Mouse (Mus musculus): ENCODE measurements around the gene Serpind1. TPM values are rescaled to one million over a fixed set of nuclear protein-coding genes. Genes with fewer than 3 reads are reported as not detected.

The Serpind1 gene
- total and polyA plus RNA-seq, 3 experiments, result 0.12 to 1.6 (median 1.2) TPM

DNA sequence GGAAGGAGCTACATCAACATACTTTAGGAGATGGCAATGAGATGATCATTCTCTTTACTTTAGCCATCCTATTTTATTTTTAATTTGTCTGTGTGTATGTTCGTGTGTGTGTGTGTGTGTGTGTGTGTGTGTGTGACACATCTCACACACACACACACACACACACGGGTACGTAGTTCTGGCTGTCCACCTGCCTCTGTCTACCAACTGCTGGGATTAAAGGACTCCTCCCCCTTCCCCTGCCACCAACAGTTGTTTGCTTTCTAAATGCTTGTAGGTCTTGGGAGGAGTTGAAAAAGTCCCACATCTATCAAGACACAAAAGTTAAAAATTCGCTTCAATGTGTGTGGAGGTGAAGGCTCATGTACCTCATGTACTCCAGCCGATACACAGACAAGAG lies 6.4 kb upstream of the Serpind1 start:
- WGBS, result 90% methylated on average over 5 of the region's 5 CpGs
- Histone ChIP-seq H3K4me1 (ENCODE audit: control insufficient read depth, insufficient read depth, low read length) (no peaks in the 10 kb centered on the region), H3K9ac (ENCODE audit: low read depth, low read length) (no peak overlapping the region), H3K27ac (no peak overlapping the region), H3K4me3 (no peak overlapping the region), H3K79me2 (replicated peaks; ENCODE audit: control insufficient read depth, insufficient read depth, low read length) (no peaks in the 10 kb centered on the region), H3K27me3 (ENCODE audit: control insufficient read depth, insufficient read depth, low read length) (no peaks in the 10 kb centered on the region), H3K36me3 (ENCODE audit: control insufficient read depth, insufficient read depth, low read length) (no peaks in the 10 kb centered on the region)
- no peak for DNase-seq
- intact Hi-C loops (cut with DNase I), result no loop called here
- TF ChIP-seq POLR2A (IDR thresholded peaks at IDR 0.05; ENCODE audit: insufficient read depth, low read depth, low read length), result no peak

DNA sequence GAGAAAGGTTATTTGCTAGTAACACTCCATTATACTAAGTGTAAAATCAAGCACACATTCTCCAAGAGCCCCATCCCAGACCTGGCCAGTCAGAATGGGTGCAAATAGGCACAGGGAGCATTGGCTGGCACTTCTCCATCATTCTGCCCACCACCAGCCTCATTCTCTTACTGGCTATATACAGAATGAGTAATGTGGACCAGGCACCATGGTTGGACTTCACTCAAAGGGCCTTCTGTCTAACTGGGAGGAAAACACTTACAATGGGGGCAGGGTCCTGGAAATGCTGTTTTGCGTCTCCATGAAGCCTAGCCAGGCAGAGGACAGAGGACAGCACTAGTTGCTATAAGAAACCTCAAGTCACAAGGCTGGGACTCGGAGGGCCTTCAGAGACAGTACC lies 5.1 kb upstream of the Serpind1 start:
- TF ChIP-seq CTCF (IDR thresholded peaks at IDR 0.05) (no peak), POLR2A (IDR thresholded peaks at IDR 0.05; ENCODE audit: insufficient read depth, low read depth, low read length) (no peak), EP300 (IDR thresholded peaks at IDR 0.05; ENCODE audit: insufficient read depth, low read depth, low read length) (no peak)
- WGBS, result 93% methylated on average over 2 of the region's 2 CpGs
- DNase-seq, result no peak
- Histone ChIP-seq H3K4me1 (ENCODE audit: control insufficient read depth, insufficient read depth, low read length) (no peaks in the 10 kb centered on the region), H3K27ac (no peak overlapping the region), H3K79me2 (replicated peaks; ENCODE audit: control insufficient read depth, insufficient read depth, low read length) (no peaks in the 10 kb centered on the region), H3K36me3 (ENCODE audit: control insufficient read depth, insufficient read depth, low read length) (no peaks in the 10 kb centered on the region), H3K27me3 (ENCODE audit: control insufficient read depth, insufficient read depth, low read length) (no peaks in the 10 kb centered on the region), H3K9ac (ENCODE audit: low read depth, low read length) (no peak overlapping the region), H3K4me3 (no peak overlapping the region)
- intact Hi-C loops (cut with DNase I), result no loop called here

GRCm38 (mm10) chr16:17329848-17330570 lies 1.2 kb upstream of the Serpind1 start:
- Histone ChIP-seq H3K27me3 (ENCODE audit: control insufficient read depth, insufficient read depth, low read length) (no peaks in the 10 kb centered on the region), H3K4me3 (no peak overlapping the region), H3K9ac (ENCODE audit: low read depth, low read length) (no peak overlapping the region), H3K27ac (no peak overlapping the region), H3K4me1 (ENCODE audit: control insufficient read depth, insufficient read depth, low read length) (no peaks in the 10 kb centered on the region), H3K36me3 (ENCODE audit: control insufficient read depth, insufficient read depth, low read length) (no peaks in the 10 kb centered on the region), H3K79me2 (replicated peaks; ENCODE audit: control insufficient read depth, insufficient read depth, low read length) (no peaks in the 10 kb centered on the region)
- DNase-seq, result no peak
- intact Hi-C loops (cut with DNase I), result no loop called here
- TF ChIP-seq POLR2A (IDR thresholded peaks at IDR 0.05; ENCODE audit: insufficient read depth, low read depth, low read length) (no peak), CTCF (IDR thresholded peaks at IDR 0.05) (no peak), EP300 (IDR thresholded peaks at IDR 0.05; ENCODE audit: insufficient read depth, low read depth, low read length) (no peak)
- WGBS, result 96% methylated on average over 1 of the region's 1 CpGs

DNA sequence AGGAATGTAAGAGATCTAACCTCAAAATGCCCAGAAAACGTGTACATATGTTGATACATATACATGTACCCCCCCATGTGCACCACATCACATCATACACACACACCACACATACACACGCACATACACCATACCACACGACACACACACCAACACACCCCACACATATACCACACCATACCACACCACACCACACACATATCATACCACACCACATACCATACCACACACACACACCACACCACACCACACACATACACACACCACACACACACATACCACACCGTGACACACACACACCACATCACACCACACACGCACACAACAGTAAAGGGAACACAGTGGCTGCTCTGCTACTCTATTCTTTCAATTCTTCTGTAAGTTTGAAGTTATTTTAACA lies 684 bp downstream of the Serpind1 start:
- H3K27ac ChIP-seq, result no peak overlapping the region
- H3K79me2 ChIP-seq (replicated peaks; ENCODE audit: control insufficient read depth, insufficient read depth, low read length), result no peaks in the 10 kb centered on the region
- H3K36me3 ChIP-seq (ENCODE audit: control insufficient read depth, insufficient read depth, low read length), result no peaks in the 10 kb centered on the region
- DNase-seq, result no peak
- H3K4me3 ChIP-seq, result no peak overlapping the region
- no peak overlapping the region for H3K9ac ChIP-seq (ENCODE audit: low read depth, low read length)
- no peaks in the 10 kb centered on the region for H3K4me1 ChIP-seq (ENCODE audit: control insufficient read depth, insufficient read depth, low read length)
- TF ChIP-seq CTCF (IDR thresholded peaks at IDR 0.05) (no peak), POLR2A (IDR thresholded peaks at IDR 0.05; ENCODE audit: insufficient read depth, low read depth, low read length) (no peak), EP300 (IDR thresholded peaks at IDR 0.05; ENCODE audit: insufficient read depth, low read depth, low read length) (no peak)
- 99% methylated on average over 5 of the region's 5 CpGs for WGBS
- no peaks in the 10 kb centered on the region for H3K27me3 ChIP-seq (ENCODE audit: control insufficient read depth, insufficient read depth, low read length)
- intact Hi-C loops (cut with DNase I), result no loop called here

DNA sequence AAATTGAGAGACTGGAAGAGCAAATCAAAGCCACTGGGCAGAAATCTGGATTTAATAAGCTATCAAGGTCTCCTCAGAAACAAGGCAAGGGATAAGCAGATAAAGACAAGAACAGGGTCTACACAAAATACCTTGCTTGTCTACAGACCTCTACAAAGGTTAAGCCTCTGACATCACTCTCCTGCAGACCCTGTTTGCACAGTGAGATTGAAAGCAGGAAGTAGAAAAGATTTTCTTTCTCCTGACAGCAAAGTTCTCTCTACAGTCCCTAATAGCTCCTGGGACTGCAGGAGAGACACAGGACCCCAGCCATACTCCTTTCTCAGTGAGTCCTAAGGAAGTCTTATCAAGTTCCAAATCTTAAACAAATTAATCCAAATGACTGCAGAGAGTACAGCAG lies 3.4 kb downstream of the Serpind1 start:
- Histone ChIP-seq H3K27ac (no peak overlapping the region), H3K36me3 (ENCODE audit: control insufficient read depth, insufficient read depth, low read length) (no peaks in the 10 kb centered on the region), H3K4me3 (no peak overlapping the region), H3K9ac (ENCODE audit: low read depth, low read length) (no peak overlapping the region), H3K4me1 (ENCODE audit: control insufficient read depth, insufficient read depth, low read length) (no peaks in the 10 kb centered on the region), H3K27me3 (ENCODE audit: control insufficient read depth, insufficient read depth, low read length) (no peaks in the 10 kb centered on the region), H3K79me2 (replicated peaks; ENCODE audit: control insufficient read depth, insufficient read depth, low read length) (no peaks in the 10 kb centered on the region)
- no peak for DNase-seq
- intact Hi-C loops (cut with DNase I), result no loop called here
- TF ChIP-seq CTCF (IDR thresholded peaks at IDR 0.05), result no peak
- no peak for TF ChIP-seq EP300 (IDR thresholded peaks at IDR 0.05; ENCODE audit: insufficient read depth, low read depth, low read length)

DNA sequence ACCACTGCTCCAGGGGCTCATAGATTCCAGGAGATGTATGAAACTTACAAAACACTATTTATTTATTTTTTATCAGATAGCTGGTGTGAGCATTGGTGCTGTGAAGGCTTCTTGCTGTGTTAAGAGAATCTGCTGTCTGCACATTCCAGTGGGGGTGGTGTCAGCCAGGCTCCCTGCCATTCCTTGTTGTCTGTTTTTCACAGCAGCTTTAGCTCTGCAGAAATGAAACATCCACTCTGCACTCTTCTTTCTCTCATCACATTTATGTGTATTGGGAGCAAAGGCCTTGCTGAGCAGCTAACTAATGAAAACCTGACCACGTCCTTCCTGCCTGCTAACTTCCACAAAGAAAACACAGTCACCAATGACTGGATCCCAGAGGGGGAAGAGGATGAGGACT lies 4.9 kb downstream of the Serpind1 start:
- Histone ChIP-seq H3K79me2 (replicated peaks; ENCODE audit: control insufficient read depth, insufficient read depth, low read length) (no peaks in the 10 kb centered on the region), H3K27me3 (ENCODE audit: control insufficient read depth, insufficient read depth, low read length) (no peaks in the 10 kb centered on the region), H3K27ac (no peak overlapping the region), H3K9ac (ENCODE audit: low read depth, low read length) (no peak overlapping the region), H3K4me1 (ENCODE audit: control insufficient read depth, insufficient read depth, low read length) (no peaks in the 10 kb centered on the region), H3K4me3 (no peak overlapping the region), H3K36me3 (ENCODE audit: control insufficient read depth, insufficient read depth, low read length) (no peaks in the 10 kb centered on the region)
- TF ChIP-seq POLR2A (IDR thresholded peaks at IDR 0.05; ENCODE audit: insufficient read depth, low read depth, low read length) (no peak), EP300 (IDR thresholded peaks at IDR 0.05; ENCODE audit: insufficient read depth, low read depth, low read length) (no peak), CTCF (IDR thresholded peaks at IDR 0.05) (no peak)
- DNase-seq, result peak in 1 of 2 experiments; percentile 13
- 72% methylated on average over 1 of the region's 1 CpGs for WGBS
- intact Hi-C loops (cut with DNase I), result no loop called here
